Mouse (Mus musculus): ENCODE results near the gene Ahnak.

- no peak for TF ChIP-seq CTCF (IDR thresholded peaks at IDR 0.05; ENCODE audit: low read depth)
- no peak for TF ChIP-seq EP300 (optimal IDR thresholded peaks at IDR 0.05)
Measured at GRCm38 (mm10) chr19:9071456-9072156, 82.5 kb downstream of the Ahnak start.
